Mouse (Mus musculus): ENCODE results near the gene Zcchc9. TPM values are rescaled to one million over a fixed set of nuclear protein-coding genes. Genes with fewer than 3 reads are reported as not detected.

Zcchc9 gene
- polyA plus RNA-seq, 1 experiment: 11.8 TPM

GRCm38 (mm10) chr13:91758316-91759048 lies 49.0 kb downstream of the Zcchc9 start:
- Histone ChIP-seq H3K4me1 (ENCODE audit: control insufficient read depth, insufficient read depth, low read length) (no peaks in the 10 kb centered on the region; the same call in 1 of the 2 replicates), H3K27ac (ENCODE audit: control insufficient read depth, insufficient read depth, low read depth, low read length, poor library complexity) (no peak overlapping the region), H3K4me3 (replicated peaks; ENCODE audit: control insufficient read depth, low read depth, low read length) (no peak overlapping the region)
- 77% methylated on average over 7 of the region's 7 CpGs for WGBS
- TF ChIP-seq POLR2A (IDR thresholded peaks at IDR 0.05; ENCODE audit: borderline replicate concordance, control insufficient read depth, low read depth, low read length) (no peak), CTCF (IDR thresholded peaks at IDR 0.05; ENCODE audit: control insufficient read depth, insufficient read depth, low read length) (no peak)

GRCm38 (mm10) chr13:91756230-91756629 lies 51.3 kb downstream of the Zcchc9 start:
- WGBS: 87% methylated on average over 4 of the region's 4 CpGs
- no peak for TF ChIP-seq CTCF (IDR thresholded peaks at IDR 0.05; ENCODE audit: control insufficient read depth, insufficient read depth, low read length)
- TF ChIP-seq POLR2A (IDR thresholded peaks at IDR 0.05; ENCODE audit: borderline replicate concordance, control insufficient read depth, low read depth, low read length): no peak
- Histone ChIP-seq H3K4me3 (replicated peaks; ENCODE audit: control insufficient read depth, low read depth, low read length) (no peak overlapping the region), H3K4me1 (ENCODE audit: control insufficient read depth, insufficient read depth, low read length) (no peaks in the 10 kb centered on the region; the same call in 1 of the 2 replicates), H3K27ac (ENCODE audit: control insufficient read depth, insufficient read depth, low read depth, low read length, poor library complexity) (no peak overlapping the region)

DNA sequence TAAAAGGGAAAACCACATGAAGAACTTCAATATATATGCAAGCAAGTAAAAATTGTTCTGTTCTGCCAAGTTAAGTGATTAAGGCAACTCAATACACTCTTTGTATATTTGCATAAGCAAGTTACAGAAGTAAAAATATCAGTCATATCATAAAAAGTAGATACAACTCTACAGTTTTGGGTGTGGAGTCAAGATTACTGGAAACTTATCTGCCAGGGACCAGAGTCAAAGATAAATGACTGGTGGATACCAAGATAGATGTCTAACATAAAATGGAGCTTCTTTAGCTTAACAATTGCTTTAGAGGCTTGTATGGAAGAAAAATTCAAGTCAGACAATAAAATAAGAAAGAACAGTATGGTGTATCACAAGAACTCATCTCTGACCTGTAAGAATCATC lies 52.7 kb downstream of the Zcchc9 start:
- H3K4me1 ChIP-seq (ENCODE audit: control insufficient read depth, insufficient read depth, low read length): no peaks in the 10 kb centered on the region
- TF ChIP-seq CTCF (IDR thresholded peaks at IDR 0.05; ENCODE audit: control insufficient read depth, insufficient read depth, low read length) (no peak), POLR2A (IDR thresholded peaks at IDR 0.05; ENCODE audit: borderline replicate concordance, control insufficient read depth, low read depth, low read length) (no peak)
- H3K4me3 ChIP-seq (replicated peaks; ENCODE audit: control insufficient read depth, low read depth, low read length): no peak overlapping the region

DNA sequence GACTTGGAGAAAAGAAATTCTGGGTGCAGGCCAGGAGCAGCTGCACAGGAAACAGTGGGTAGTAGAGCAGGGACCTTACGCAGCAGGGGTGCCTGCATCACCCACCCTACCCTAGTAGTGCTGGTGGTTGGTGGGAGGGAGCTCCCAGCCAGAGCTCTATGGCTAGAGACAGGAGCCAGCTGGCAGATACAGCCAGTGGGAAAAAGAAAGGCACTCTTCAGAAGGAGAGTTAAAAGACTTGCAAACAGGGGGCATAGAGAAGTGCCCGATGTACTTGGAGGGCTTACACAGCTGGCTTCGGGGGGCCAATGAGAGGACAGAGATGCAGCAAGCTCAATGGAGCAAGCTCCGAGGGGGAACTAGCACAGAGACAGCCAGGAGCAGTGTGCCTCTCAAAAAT lies 53.8 kb downstream of the Zcchc9 start:
- WGBS: 32% methylated on average over 4 of the region's 4 CpGs
- H3K27ac ChIP-seq (ENCODE audit: control insufficient read depth, insufficient read depth, low read depth, low read length, poor library complexity): no peak overlapping the region
- TF ChIP-seq POLR2A (IDR thresholded peaks at IDR 0.05; ENCODE audit: borderline replicate concordance, control insufficient read depth, low read depth, low read length) (no peak), CTCF (IDR thresholded peaks at IDR 0.05; ENCODE audit: control insufficient read depth, insufficient read depth, low read length) (no peak)
- H3K4me3 ChIP-seq (replicated peaks; ENCODE audit: control insufficient read depth, low read depth, low read length): no peak overlapping the region
- H3K4me1 ChIP-seq (ENCODE audit: control insufficient read depth, insufficient read depth, low read length): no peaks in the 10 kb centered on the region

More for the DNA sequence above, 52.7 kb downstream of the Zcchc9 start:
- no peak overlapping the region for H3K27ac ChIP-seq (ENCODE audit: control insufficient read depth, insufficient read depth, low read depth, low read length, poor library complexity)

DNA sequence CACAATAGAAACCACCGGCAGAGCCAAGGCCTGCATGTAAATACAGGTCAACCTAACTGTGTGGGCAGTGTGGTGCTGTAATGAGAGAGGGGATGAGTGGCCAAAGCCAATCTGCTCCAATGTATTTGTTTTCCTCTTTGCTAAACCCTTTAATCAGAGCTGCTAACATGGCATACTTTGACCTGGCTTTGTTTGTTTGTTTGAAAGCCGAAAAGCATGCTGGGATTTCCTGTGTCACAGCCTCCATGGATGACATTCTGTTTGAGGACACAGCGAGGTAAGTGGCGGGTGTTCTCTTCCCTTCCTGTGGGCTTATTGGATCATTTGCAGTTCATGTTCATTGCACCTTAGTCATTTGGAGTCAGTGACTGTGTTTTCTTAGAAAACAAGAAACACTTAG lies 57.5 kb downstream of the Zcchc9 start:
- Histone ChIP-seq H3K4me1 (ENCODE audit: control insufficient read depth, insufficient read depth, low read length) (no peaks in the 10 kb centered on the region), H3K27ac (ENCODE audit: control insufficient read depth, insufficient read depth, low read depth, low read length, poor library complexity) (no peak overlapping the region), H3K4me3 (replicated peaks; ENCODE audit: control insufficient read depth, low read depth, low read length) (no peak overlapping the region)
- TF ChIP-seq CTCF (IDR thresholded peaks at IDR 0.05; ENCODE audit: control insufficient read depth, insufficient read depth, low read length) (no peak), POLR2A (IDR thresholded peaks at IDR 0.05; ENCODE audit: borderline replicate concordance, control insufficient read depth, low read depth, low read length) (no peak)
- WGBS: 80% methylated on average over 4 of the region's 4 CpGs

- H3K27ac ChIP-seq (ENCODE audit: control insufficient read depth, insufficient read depth, low read depth, low read length, poor library complexity): no peak overlapping the region
- no peaks in the 10 kb centered on the region for H3K4me1 ChIP-seq (ENCODE audit: control insufficient read depth, insufficient read depth, low read length)
- no peak overlapping the region for H3K4me3 ChIP-seq (replicated peaks; ENCODE audit: control insufficient read depth, low read depth, low read length)
- WGBS: 81% methylated on average over 2 of the region's 2 CpGs
- TF ChIP-seq CTCF (IDR thresholded peaks at IDR 0.05; ENCODE audit: control insufficient read depth, insufficient read depth, low read length): no peak
- TF ChIP-seq POLR2A (IDR thresholded peaks at IDR 0.05; ENCODE audit: borderline replicate concordance, control insufficient read depth, low read depth, low read length): no peak
Observed at GRCm38 (mm10) chr13:91748401-91748800, 59.1 kb downstream of the Zcchc9 start.

Other genes with a start within 250 kb of the Zcchc9 start
- gene Acot12, start 66.2 kb downstream of the Zcchc9 start, polyA plus RNA-seq (2011; ENCODE audit: insufficient read depth, insufficient read length, low replicate concordance, missing spikeins): not detected in 2 replicates
- gene Ckmt2, start 69.2 kb upstream of the Zcchc9 start, polyA plus RNA-seq (2011; ENCODE audit: insufficient read depth, insufficient read length, low replicate concordance, missing spikeins): 2.4 TPM in 1 of 2 replicates, not detected in the other

All from bone marrow, adult 2 months (tissue).